In genomic region chr15:77079890-77080361, GRCm38 (mm10) we compare ENCODE assay signal across 11 mouse cellular contexts. TPM values are rescaled to one million over a fixed set of nuclear protein-coding genes. Genes with fewer than 3 reads are reported as not detected.
A peak's percentile ranks its signal among the peaks of the same experiment; 100 is the strongest.
DNase-seq lines count a peak whose midpoint lies in the region; ATAC-seq and TF ChIP-seq lines count a peak whose summit lies in the region.
"Had no signal": no experiment of that assay in that cellular context is flagged by ENCODE, and none has a peak within 500 bp of the region (broad histone marks: within the 10 kb centered on the region; RNA-seq: fewer than 3 reads in every experiment).

No protein-coding gene starts in this region.

- H3K79me2 ChIP-seq in myocyte (ENCODE audit: control insufficient read depth, insufficient read depth): no peaks in the 10 kb centered on the region

- DNase-seq in cerebellum, postnatal 14 days: peak; percentile 59 to 70
- DNase-seq in cerebellum, adult 11 months: no peak
- no peak for DNase-seq in midbrain, embryonic 10.5 days (ENCODE audit: low spot score)
- peak; percentile 75 for DNase-seq in gastrocnemius, adult 2 months
- no peak for DNase-seq in left cerebral cortex, postnatal 25 days (ENCODE audit: low spot score in 2 of 2)

- ATAC-seq in midbrain, embryonic 15.5 days (replicated peaks): no peak
- ATAC-seq in kidney, embryonic 14.5 days (ENCODE audit: low FRiP score, low TSS enrichment): no peak
- ATAC-seq: forebrain, embryonic 16.5 days had no signal

- no peak overlapping the region for H3K9ac ChIP-seq in midbrain, embryonic 15.5 days
- H3K9ac ChIP-seq in kidney, embryonic 14.5 days (ENCODE audit: low read depth, low read length): no peak overlapping the region

- H3K4me1 ChIP-seq in midbrain, embryonic 15.5 days: 0 out of 2 replicates have a peak, but pooled peaks cover 6% of the 10 kb centered on the region
- no peaks in the 10 kb centered on the region for H3K4me1 ChIP-seq in midbrain, embryonic 10.5 days
- H3K4me1 ChIP-seq in kidney, embryonic 14.5 days (ENCODE audit: control insufficient read depth, insufficient read depth, low read length): no peaks in the 10 kb centered on the region

- no peak overlapping the region for H3K4me3 ChIP-seq in midbrain, embryonic 15.5 days
- H3K4me3 ChIP-seq in midbrain, embryonic 10.5 days: no peak overlapping the region
- peak overlapping the region; percentile 58 for H3K4me3 ChIP-seq in gastrocnemius, adult 2 months
- no peak overlapping the region for H3K4me3 ChIP-seq in myocyte
- H3K4me3 ChIP-seq in kidney, embryonic 14.5 days (ENCODE audit: low read length): no peak overlapping the region

- H3K36me3 ChIP-seq in midbrain, embryonic 15.5 days (replicated peaks): peaks cover 34% of the 10 kb centered on the region; the same call in 1 of the 2 replicates
- peaks cover 72% of the 10 kb centered on the region for H3K36me3 ChIP-seq in midbrain, embryonic 10.5 days
- H3K36me3 ChIP-seq in myocyte (ENCODE audit: control insufficient read depth, insufficient read depth): peaks cover 99% of the 10 kb centered on the region
- peaks cover 49% of the 10 kb centered on the region for H3K36me3 ChIP-seq in kidney, embryonic 14.5 days (ENCODE audit: control insufficient read depth, insufficient read depth, low read length)

- H3ac ChIP-seq in myocyte (ENCODE audit: control insufficient read depth, insufficient read length): no peak overlapping the region

- H3K27me3 ChIP-seq in midbrain, embryonic 15.5 days (replicated peaks): no peaks in the 10 kb centered on the region
- H3K27me3 ChIP-seq in midbrain, embryonic 10.5 days (ENCODE audit: low read depth, poor library complexity, severe bottlenecking): no peaks in the 10 kb centered on the region
- H3K27me3 ChIP-seq in myocyte (ENCODE audit: control insufficient read depth, insufficient read depth, insufficient read length): no peaks in the 10 kb centered on the region
- no peaks in the 10 kb centered on the region for H3K27me3 ChIP-seq in kidney, embryonic 14.5 days (ENCODE audit: control insufficient read depth, insufficient read depth, low read length)

- H3K9me3 ChIP-seq in midbrain, embryonic 15.5 days: no peaks in the 10 kb centered on the region
- H3K9me3 ChIP-seq in midbrain, embryonic 10.5 days (replicated peaks): no peaks in the 10 kb centered on the region
- H3K9me3 ChIP-seq in kidney, embryonic 14.5 days (ENCODE audit: control insufficient read depth, low read length): no peaks in the 10 kb centered on the region

- TF ChIP-seq CTCF in gastrocnemius, adult 2 months (IDR thresholded peaks at IDR 0.05): no peak

- 0 out of 2 replicates have a peak overlapping the region, but pooled peaks have one; percentile 17 for H3K27ac ChIP-seq in midbrain, embryonic 15.5 days
- H3K27ac ChIP-seq in midbrain, embryonic 10.5 days (replicated peaks): no peak overlapping the region
- H3K27ac ChIP-seq in gastrocnemius, adult 2 months: peak overlapping the region; percentile 82
- H3K27ac ChIP-seq in kidney, embryonic 14.5 days (ENCODE audit: low read depth, low read length): no peak overlapping the region
- H3K27ac ChIP-seq: macrophage had no signal

- TF ChIP-seq POLR2A in myocyte (IDR thresholded peaks at IDR 0.05; ENCODE audit: insufficient read length, low read depth): peak; percentile 22

- WGBS in midbrain, embryonic 15.5 days: 74% methylated on average over 11 of the region's 11 CpGs
- WGBS in midbrain, embryonic 10.5 days: 77% methylated on average over 11 of the region's 11 CpGs
- 82% methylated on average over 11 of the region's 11 CpGs for WGBS in kidney, embryonic 14.5 days

- H3K4me2 ChIP-seq in midbrain, embryonic 15.5 days: no peak overlapping the region
- no peak overlapping the region for H3K4me2 ChIP-seq in myocyte (ENCODE audit: low read depth)
- no peak overlapping the region for H3K4me2 ChIP-seq in kidney, embryonic 14.5 days (replicated peaks; ENCODE audit: low read depth, low read length)

- intact Hi-C loops in gastrocnemius, adult 2 months (cut with DNase I): loop anchor here (5.0 kb wide), 1 partner anchor 142 kb away; no protein-coding TSS in a partner anchor
- intact Hi-C loops in left cerebral cortex, postnatal 25 days (cut with DNase I): no loop called here

TF ChIP-seq in myocyte, 11 proteins besides CTCF, POLR2A, EP300 and RAD21:
- TF ChIP-seq CEBPB (IDR thresholded peaks at IDR 0.05; ENCODE audit: insufficient read depth, poor library complexity, severe bottlenecking) (peak; percentile 60; the same call in 1 of the 2 replicates), POLR2AphosphoS2 (IDR thresholded peaks at IDR 0.05; ENCODE audit: insufficient read length, low read depth) (peak; percentile 65), MAX (IDR thresholded peaks at IDR 0.05; ENCODE audit: low read depth) (no peak)

RNA-seq across cellular contexts. Expression of gene Mb, which starts 29.5 kb away (rescaled TPM):
- polyA plus RNA-seq in midbrain, embryonic 15.5 days (2015; fragmentation: Nextera tagmentation; extraction: Ambion mirVana): 0.66 TPM in 2 replicates
- polyA plus RNA-seq in midbrain, embryonic 10.5 days (2016; fragmentation: Nextera tagmentation; extraction: Ambion mirVana): 0.16 and 0.25 TPM in 2 replicates
- 1,000 to 10,000 TPM; 3,091 to 7,772 TPM for total RNA-seq in gastrocnemius, adult 2 months (2021)
- polyA plus RNA-seq in myocyte (2012; fragmentation: generic; extraction: Trizol): 1,055 TPM
- under 1 TPM in 1 of 2 experiments, not detected in 1; 0.46 TPM for total RNA-seq in left cerebral cortex, postnatal 25 days (2021)
- polyA plus RNA-seq in kidney, embryonic 14.5 days (2014; fragmentation: Nextera tagmentation; extraction: Ambion mirVana): 0.60 and 0.69 TPM in 2 replicates
- total RNA-seq: CH12.LX had no signal
- polyA plus RNA-seq: forebrain, embryonic 16.5 days; macrophage had no signal

RNA-seq across cellular contexts. Expression of gene Apol6, which starts 35.4 kb away (rescaled TPM):
- polyA plus RNA-seq in midbrain, embryonic 15.5 days (2015; fragmentation: Nextera tagmentation; extraction: Ambion mirVana): 0.06 and 0.22 TPM in 2 replicates
- not detected in 2 replicates for polyA plus RNA-seq in midbrain, embryonic 10.5 days (2016; fragmentation: Nextera tagmentation; extraction: Ambion mirVana)
- total RNA-seq in gastrocnemius, adult 2 months (2021): 10 to 100 TPM; 27.7 to 71.1 TPM
- 4.8 TPM for polyA plus RNA-seq in myocyte (2012; fragmentation: generic; extraction: Trizol)
- total RNA-seq in left cerebral cortex, postnatal 25 days (2021): under 1 TPM in 1 of 2 experiments, not detected in 1; 0.23 TPM
- not detected in 2 replicates for polyA plus RNA-seq in kidney, embryonic 14.5 days (2014; fragmentation: Nextera tagmentation; extraction: Ambion mirVana)
- total RNA-seq: CH12.LX had no signal
- polyA plus RNA-seq: forebrain, embryonic 16.5 days; macrophage had no signal

Comparison
In these comparisons a context has a peak if more than half of its experiments do, and no peak if none do; other contexts are left out.
1. DNase-seq: peak in cerebellum, postnatal 14 days (2 of 2) and gastrocnemius, adult 2 months (single experiment); none in cerebellum, adult 11 months (single experiment), midbrain, embryonic 10.5 days (single experiment) and left cerebral cortex, postnatal 25 days (0 of 2).
2. H3K27ac ChIP-seq: peak in midbrain, embryonic 15.5 days (single experiment) and gastrocnemius, adult 2 months (single experiment); none in midbrain, embryonic 10.5 days (single experiment) and kidney, embryonic 14.5 days (single experiment).
3. RNA of gene Mb, which starts 29.5 kb away (polyA plus RNA-seq): 1,055 TPM in myocyte (single experiment); 0.66 TPM in midbrain, embryonic 15.5 days, 0.60 to 0.69 TPM in kidney, embryonic 14.5 days and 0.16 to 0.25 TPM in midbrain, embryonic 10.5 days; every median in the first group is over 100 times any median in the second.